Mouse (Mus musculus) olfactory bulb, adult 2 months (tissue): ENCODE data around the gene Top1. TPM values are rescaled to one million over a fixed set of nuclear protein-coding genes. Genes with fewer than 3 reads are reported as not detected.

Source experiments
- H3K27ac ChIP-seq: fragments of 200-500 bp; 2 replicates; pipeline ENCODE4 v1.5.1; 2012; ENCODE audit warnings: low read depth, low read length; ENCODE audit not compliant: insufficient read depth
- H3K4me1 ChIP-seq: fragments of 200-500 bp; 2 replicates; pipeline ENCODE4 v1.6.1; 2012; ENCODE audit warnings: low read length; ENCODE audit not compliant: control insufficient read depth, insufficient read depth
- H3K4me3 ChIP-seq: fragments of 200-500 bp; 2 replicates; pipeline ENCODE4 v1.5.1; 2012; ENCODE audit warnings: mild to moderate bottlenecking, low read depth, low read length, moderate library complexity; ENCODE audit not compliant: insufficient read depth
- CTCF ChIP-seq: fragments of 200-500 bp; IDR thresholded peaks from 2 replicates; pipeline ENCODE4 v1.5.1; 2012; ENCODE audit warnings: low read depth, mild to moderate bottlenecking, low read length, moderate library complexity; ENCODE audit not compliant: insufficient read depth
- POLR2A ChIP-seq: fragments of 200-500 bp; IDR thresholded peaks from 2 replicates; pipeline ENCODE4 v1.6.1; 2012; ENCODE audit warnings: mild to moderate bottlenecking, low read depth, low read length, moderate library complexity; ENCODE audit not compliant: insufficient read depth
- WGBS: fragments of 180-500 bp; shearing (Covaris S2); methylation state at CpG from one replicate; pipeline ENCODE4 v1.1.7; 2018; 5-methylcytosine and 5-hydroxymethylcytosine counted together
- polyA plus RNA-seq: library from polyadenylated mRNA; stranded (reverse); fragments of >200 nt; gene quantifications from 2 replicates; pipeline ENCODE4 v1.2.4, GENCODE M21; 2012; ENCODE audit warnings: low replicate concordance; ENCODE audit not compliant: missing spikeins, insufficient read depth, insufficient read length

Top1 gene
- polyA plus RNA-seq, 1 experiment, result 317 TPM

DNA sequence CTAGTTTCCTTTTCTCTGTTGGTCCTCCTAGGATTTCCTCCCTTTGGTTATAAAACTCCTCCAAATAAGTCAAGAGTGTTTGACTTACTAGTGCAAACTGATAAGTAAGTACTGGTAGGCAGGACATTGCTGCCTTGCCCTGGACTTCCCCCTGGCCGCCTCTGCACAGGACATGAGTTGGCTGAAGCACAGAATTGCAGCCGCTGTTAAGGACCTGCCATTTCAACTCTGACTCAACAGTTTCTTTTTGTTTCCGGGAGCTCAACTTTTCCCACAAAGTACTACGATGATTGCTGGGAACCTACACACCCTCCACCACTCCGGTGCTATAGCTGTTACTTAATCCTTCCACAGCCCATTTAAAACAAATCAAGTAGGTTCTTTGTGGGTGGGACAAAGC, 54.6 kb downstream of the Top1 start:
- H3K4me1 ChIP-seq, result no peaks in the 10 kb centered on the region; the same call in 1 of the 2 replicates
- no peak overlapping the region for H3K4me3 ChIP-seq
- TF ChIP-seq POLR2A (no peak), CTCF (no peak)
- H3K27ac ChIP-seq, result no peak overlapping the region
- 9% methylated on average over 5 of the region's 5 CpGs for WGBS

DNA sequence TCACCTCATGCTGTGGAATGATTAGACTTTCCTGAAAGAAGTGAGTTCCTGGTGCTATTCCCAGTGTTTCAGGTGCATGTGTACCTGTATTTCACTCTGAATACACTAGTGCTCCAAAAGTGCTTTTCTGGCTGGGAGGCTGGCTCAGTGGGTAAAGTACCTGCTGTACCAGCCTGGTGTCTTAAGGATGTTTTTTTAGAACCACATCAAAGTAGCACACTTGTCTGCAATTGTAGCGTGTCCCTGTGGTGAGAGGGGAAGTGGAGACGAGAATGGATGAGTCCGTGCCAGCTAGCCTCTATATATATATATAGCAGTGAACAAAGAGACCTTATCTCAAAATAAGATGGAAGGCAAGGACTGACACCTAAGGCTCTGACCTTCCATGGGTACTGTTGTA, 55.9 kb downstream of the Top1 start:
- 63% methylated on average over 3 of the region's 3 CpGs for WGBS

DNA sequence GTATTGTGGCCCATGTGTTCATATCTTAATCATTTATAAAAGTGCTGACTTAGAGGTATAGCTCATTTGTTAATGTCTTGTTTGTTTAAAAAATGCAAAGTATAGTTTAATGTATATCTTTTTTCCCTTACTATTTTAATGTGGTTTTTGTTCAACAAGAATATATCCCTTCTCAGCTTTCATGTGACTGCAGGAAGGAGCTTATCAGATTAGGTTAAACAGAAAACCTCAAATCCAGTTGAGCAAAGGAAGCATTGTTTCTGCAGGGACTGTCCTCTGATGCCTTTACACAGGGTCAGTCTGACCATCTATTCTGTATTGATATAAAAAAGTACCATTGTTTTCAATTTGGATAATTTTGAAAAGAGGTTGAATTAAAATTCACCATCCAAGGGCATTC, 57.1 kb downstream of the Top1 start:
- Histone ChIP-seq H3K4me3 (no peak overlapping the region), H3K4me1 (no peaks in the 10 kb centered on the region; the same call in 1 of the 2 replicates), H3K27ac (no peak overlapping the region)
- TF ChIP-seq POLR2A (no peak), CTCF (no peak)

More for the DNA sequence above, 55.9 kb downstream of the Top1 start:
- no peak overlapping the region for H3K27ac ChIP-seq
- H3K4me3 ChIP-seq, result no peak overlapping the region
- H3K4me1 ChIP-seq, result no peaks in the 10 kb centered on the region; the same call in 1 of the 2 replicates
- TF ChIP-seq POLR2A (no peak), CTCF (no peak)

DNA sequence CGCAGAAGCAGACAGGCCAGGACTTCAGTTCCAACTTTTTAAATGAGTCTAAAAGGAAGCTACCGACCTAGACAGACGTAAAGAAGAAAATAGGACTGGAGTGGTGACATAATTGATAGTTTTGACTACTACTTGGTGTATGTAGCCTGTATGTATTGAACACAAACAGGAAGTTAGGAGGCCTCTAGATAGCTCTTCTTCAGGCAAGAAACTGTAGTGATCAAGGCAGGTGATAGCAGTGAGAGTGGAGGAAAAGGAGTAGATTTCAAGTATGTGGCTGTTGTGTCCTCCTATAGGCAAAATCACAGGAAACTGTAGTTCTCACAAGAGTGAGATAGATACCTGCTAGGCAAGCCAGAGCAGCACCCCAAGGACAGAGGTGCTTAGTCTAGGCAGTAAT, 62.0 kb downstream of the Top1 start:
- no peak overlapping the region for H3K27ac ChIP-seq
- 44% methylated on average over 3 of the region's 3 CpGs for whole genome bisulfite sequencing
- TF ChIP-seq POLR2A, result no peak
- TF ChIP-seq CTCF, result no peak
- H3K4me3 ChIP-seq, result no peak overlapping the region
- H3K4me1 ChIP-seq, result no peaks in the 10 kb centered on the region

DNA sequence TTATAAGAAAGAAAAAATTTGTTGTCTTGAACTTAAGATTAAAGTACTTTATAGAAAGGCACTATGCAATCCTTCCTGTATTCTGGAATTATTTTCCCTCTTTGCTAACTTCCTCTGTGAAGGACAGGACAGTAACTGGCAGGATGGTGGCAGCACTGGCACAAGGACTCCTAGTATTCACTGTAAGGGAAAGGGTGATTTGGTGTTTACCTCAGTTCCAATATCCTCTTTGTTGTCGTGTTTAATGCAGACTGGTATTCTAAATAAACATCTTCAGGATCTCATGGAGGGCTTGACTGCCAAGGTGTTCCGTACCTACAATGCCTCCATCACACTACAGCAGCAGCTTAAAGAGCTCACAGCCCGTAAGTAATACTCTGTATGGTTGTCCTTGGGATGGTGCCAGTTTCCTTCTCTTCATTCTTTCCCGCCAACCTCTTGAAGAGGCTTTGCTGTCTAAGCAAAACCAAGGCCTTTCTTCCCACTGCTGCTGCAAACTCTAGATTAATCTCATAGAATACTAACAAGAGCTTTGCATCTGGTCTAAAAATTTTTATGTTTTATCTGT, 69.9 kb downstream of the Top1 start:
- H3K27ac ChIP-seq, result no peak overlapping the region
- 26% methylated on average over 4 of the region's 4 CpGs for WGBS
- no peak overlapping the region for H3K4me3 ChIP-seq
- TF ChIP-seq POLR2A, result no peak
- no peak for TF ChIP-seq CTCF
- H3K4me1 ChIP-seq, result peaks cover 3% of the 10 kb centered on the region

DNA sequence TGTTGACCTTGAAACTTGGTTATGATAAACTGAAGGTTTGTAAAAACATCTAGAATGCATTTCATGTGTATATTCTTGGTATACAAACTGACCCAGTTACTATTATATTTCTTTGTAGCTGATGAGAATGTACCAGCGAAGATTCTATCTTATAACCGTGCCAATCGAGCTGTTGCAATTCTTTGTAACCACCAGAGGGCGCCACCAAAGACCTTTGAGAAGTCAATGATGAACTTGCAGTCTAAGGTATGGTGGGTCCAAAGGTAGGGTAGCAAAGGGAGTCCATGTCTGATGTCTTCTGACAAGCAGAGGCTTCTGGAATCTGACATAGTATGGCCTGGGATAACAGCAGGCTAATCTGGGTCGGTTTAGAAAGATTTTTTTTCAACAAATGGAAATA, 71.6 kb downstream of the Top1 start:
- 76% methylated on average over 5 of the region's 5 CpGs for WGBS
- no peak for TF ChIP-seq POLR2A
- no peak for TF ChIP-seq CTCF
- H3K4me3 ChIP-seq, result no peak overlapping the region
- H3K27ac ChIP-seq, result no peak overlapping the region
- peaks cover 3% of the 10 kb centered on the region for H3K4me1 ChIP-seq

DNA sequence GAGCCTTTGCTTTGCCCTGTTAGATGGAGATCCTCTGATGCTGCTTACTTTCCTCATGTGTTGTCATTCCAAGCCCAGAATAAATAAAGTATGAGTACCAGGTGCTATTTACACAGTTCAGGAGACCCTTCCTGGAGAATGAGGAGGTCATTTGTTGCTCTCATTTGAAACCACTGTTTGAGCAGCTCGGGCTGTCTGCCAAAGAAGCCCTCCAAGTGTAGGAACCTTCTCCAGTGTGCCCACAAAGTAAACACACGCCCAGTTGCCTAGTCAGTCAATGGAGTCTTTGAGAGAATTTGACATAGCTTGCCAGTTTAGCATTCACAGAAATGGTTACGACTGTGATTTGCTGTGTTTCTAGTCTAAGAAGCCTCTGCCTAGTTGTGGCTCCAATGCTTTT, 73.1 kb downstream of the Top1 start:
- 27% methylated on average over 3 of the region's 3 CpGs for WGBS

DNA sequence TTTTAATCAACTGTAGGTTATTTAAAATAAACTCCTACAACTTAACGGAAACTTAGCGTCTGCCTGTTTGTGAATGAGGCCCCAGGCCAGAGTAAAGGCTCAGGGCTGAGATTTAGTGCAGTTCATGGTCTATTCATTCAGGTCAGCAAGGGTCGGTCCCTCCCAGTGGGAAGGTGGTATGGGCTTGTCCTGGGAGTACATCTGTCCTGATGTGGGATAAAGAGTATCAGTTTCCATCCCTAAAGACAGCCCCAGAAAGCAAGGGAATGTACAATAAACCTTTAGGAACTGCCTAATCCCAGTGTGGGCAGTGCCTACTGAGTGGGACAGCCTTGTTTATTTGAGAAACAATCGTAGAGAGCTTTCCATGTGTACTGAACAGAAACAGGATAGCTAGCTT, 77.0 kb downstream of the Top1 start:
- TF ChIP-seq CTCF (no peak), POLR2A (no peak)
- H3K4me3 ChIP-seq, result no peak overlapping the region
- no peaks in the 10 kb centered on the region for H3K4me1 ChIP-seq
- no peak overlapping the region for H3K27ac ChIP-seq
- 52% methylated on average over 4 of the region's 4 CpGs for WGBS

More for the DNA sequence above, 73.1 kb downstream of the Top1 start:
- Histone ChIP-seq H3K27ac (no peak overlapping the region), H3K4me1 (peaks cover 3% of the 10 kb centered on the region), H3K4me3 (no peak overlapping the region)
- TF ChIP-seq POLR2A (no peak), CTCF (no peak)

DNA sequence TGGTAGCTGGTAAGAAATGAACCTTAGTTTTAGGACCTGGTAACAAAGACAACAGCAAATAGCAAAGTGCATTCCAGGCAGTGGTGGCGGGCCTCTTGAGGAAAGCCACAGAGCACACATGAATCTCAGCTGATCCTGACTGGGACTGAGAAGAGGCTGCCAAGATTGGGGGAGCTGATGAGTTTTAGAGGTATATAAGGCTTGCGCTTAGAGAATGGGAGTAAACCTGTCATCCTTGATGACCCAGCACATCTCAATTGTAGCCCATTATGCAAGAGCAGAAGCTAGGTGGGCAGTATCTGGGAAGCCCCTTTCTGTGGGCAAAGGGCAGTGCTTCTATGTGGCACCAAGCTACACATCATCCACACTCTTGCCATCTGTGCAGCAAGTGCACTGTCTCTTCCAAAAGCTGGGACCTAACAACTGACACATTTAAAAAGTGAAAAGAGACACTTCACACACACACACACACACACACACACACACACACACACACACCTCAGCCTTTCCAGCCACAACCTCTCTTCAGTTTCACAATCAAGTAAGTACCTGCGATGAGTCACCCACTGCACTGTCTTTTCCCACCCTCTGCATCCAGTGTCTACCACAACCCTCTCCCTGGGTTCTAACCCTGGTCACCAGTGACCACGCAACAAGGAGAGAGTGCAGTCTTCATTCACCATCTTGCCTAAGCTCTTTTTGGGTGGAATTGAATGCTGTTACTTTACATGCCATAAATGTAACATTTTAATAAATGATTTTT, 78.1 kb downstream of the Top1 start:
- WGBS, result 88% methylated on average over 4 of the region's 4 CpGs
- H3K4me1 ChIP-seq, result no peaks in the 10 kb centered on the region
- no peak overlapping the region for H3K27ac ChIP-seq
- no peak for TF ChIP-seq POLR2A
- TF ChIP-seq CTCF, result no peak
- no peak overlapping the region for H3K4me3 ChIP-seq

DNA sequence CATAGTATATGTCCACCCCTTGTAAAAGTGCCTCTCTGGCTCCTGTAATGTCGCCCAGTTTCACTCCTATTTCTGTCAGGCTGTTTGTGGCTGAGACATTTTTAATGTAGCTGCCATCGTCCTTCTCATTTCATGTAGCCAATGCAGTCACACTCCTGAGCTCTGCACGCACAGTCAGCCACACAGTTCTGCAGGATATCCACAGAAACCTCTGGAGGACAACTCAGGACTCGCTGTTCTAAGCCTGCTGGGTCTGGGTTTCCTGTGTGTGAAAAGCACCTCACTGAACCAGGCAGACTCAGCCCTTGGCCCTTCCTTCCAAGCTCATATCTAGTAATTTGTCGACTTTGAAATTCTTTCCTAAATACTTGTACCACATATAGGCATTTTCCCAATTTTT, 78.8 kb downstream of the Top1 start:
- Histone ChIP-seq H3K4me1 (no peaks in the 10 kb centered on the region), H3K27ac (no peak overlapping the region), H3K4me3 (no peak overlapping the region)
- TF ChIP-seq CTCF, result no peak
- TF ChIP-seq POLR2A, result no peak
- WGBS, result 85% methylated on average over 5 of the region's 5 CpGs
